Mouse (Mus musculus): ENCODE results near the gene Tmem8. TPM values are rescaled to one million over a fixed set of nuclear protein-coding genes. Genes with fewer than 3 reads are reported as not detected.

Tmem8 gene
- polyA plus RNA-seq (2014; fragmentation: Nextera tagmentation; extraction: Ambion mirVana): 1.2 and 1.3 TPM in 2 replicates

DNA sequence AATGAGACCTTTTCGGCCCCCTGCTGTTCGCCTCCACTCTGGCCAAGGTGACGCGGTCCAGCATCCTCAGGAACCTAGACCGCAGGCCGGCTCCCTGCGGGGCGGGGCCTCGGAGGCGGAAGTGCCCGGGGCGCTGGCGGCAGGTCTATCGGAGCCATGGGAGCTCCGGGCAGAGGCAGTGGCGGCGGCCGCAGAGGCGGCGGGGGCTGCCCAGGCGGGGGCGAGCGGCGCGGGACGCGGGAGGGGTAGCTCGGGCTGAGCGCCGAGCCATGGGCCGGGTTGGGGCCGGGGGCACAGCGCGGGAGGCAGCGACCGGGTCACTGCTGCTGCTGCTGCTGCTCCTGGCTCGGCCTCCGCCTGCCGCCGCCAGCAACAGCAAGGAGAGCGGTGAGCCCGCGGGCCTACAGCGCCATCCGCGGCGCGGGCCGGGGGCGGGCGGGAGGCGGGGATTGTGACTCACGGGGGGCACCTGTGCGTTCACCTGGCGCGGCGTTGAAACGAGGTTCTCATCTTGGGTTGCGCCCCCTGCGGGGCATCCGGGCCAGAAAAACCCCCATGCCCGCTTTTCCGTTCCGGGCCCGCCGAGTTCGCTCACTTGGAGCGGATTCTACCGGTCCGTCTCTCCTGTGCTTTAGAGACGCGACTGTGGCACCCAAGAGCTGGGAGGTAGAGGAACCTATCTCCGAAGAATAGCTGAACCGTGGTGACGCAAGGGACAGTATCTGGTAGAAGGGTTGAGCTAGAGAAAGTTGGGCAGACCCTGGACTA, at the start of gene Tmem8:
TSS of gene Tmem8 (plus strand) at position 119 of the 768 bp plus-strand sequence.
- peak within 1 kb of the TSS; percentile 74 for H3K9ac ChIP-seq (ENCODE audit: low read length)
- H3K27ac ChIP-seq (ENCODE audit: low read depth, low read length): no peak within 1 kb of the TSS
- H3K9me3 ChIP-seq (ENCODE audit: control insufficient read depth, low read length): no peaks in the 10 kb centered on the region
- H3K4me3 ChIP-seq (ENCODE audit: low read depth, low read length): peak within 1 kb of the TSS; percentile 74
- under 1% methylated on average over 71 of the region's 75 CpGs for WGBS
- DNase-seq (ENCODE audit: low spot score) (peak; percentile 86), ATAC-seq (replicated peaks; ENCODE audit: low FRiP score) (peak; percentile 64)
- H3K27me3 ChIP-seq (ENCODE audit: control insufficient read depth, insufficient read depth, low read length): peaks cover 27% of the 10 kb centered on the region
- peak within 1 kb of the TSS; percentile 96 for H3K4me2 ChIP-seq (ENCODE audit: low read depth, low read length, severe bottlenecking)
- H3K36me3 ChIP-seq (ENCODE audit: control insufficient read depth, insufficient read depth, low read length): no peaks in the 10 kb centered on the region
- H3K4me1 ChIP-seq (replicated peaks; ENCODE audit: control insufficient read depth, insufficient read depth, low read length): peaks cover 8% of the 10 kb centered on the region

DNA sequence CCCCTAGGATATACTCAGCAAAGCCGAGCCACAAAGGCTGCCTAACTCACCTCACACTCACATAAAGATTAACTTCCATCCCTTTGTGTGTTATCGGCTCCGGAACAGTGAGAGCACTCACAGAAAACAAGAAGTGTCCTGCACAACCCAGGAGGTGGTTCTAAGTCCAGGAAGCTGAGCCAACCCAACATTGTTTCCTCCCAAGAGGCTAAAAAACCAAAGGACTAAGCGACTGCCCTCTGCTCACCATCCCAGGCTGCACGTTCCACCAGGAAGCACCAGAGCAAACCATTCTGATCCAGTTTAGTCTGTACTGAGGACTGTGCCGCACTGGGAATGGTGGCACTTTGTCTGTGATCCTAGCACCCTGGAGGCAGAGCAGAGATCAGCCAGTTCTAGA, 48.2 kb upstream of the Tmem8 start:
- Histone ChIP-seq H3K4me2 (ENCODE audit: low read depth, low read length, severe bottlenecking) (0 out of 2 replicates have a peak overlapping the region, but pooled peaks have one; percentile 6), H3K9ac (ENCODE audit: low read length) (no peak overlapping the region)

DNA sequence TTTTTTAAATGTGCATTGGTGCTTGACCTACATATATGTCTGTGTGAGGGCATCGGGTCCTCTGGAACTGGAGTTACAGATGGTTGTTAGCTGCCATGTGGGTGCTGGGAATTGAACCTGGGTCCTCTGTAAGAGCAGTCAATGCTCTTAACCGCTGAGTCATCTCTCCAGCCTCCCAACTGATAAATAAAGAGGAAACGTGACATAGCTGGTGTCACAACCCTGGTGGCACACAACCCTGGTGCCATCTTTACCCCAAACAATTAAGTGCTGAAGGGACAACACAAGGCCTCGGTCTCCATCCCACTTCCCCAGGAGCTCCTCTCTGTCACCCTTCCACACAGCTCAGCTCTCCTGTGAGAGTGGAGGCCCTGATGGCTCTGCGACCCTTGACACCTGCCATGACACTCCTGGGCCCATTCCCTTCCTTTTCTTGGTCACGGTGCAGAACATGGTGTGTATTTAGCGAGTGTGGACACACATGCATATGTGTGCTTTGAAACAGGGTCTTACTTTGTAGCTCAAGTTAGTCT, 46.5 kb upstream of the Tmem8 start:
- 0 out of 2 replicates have a peak, but pooled peaks cover 3% of the 10 kb centered on the region for H3K36me3 ChIP-seq (ENCODE audit: control insufficient read depth, insufficient read depth, low read length)
- ATAC-seq (replicated peaks; ENCODE audit: low FRiP score): no peak
- no peak overlapping the region for H3K27ac ChIP-seq (ENCODE audit: low read depth, low read length)
- H3K9ac ChIP-seq (ENCODE audit: low read length): no peak overlapping the region; the same call in 1 of the 2 replicates
- no peak for DNase-seq (ENCODE audit: low spot score)
- WGBS: 92% methylated on average over 7 of the region's 7 CpGs
- peaks cover 13% of the 10 kb centered on the region for H3K4me1 ChIP-seq (replicated peaks; ENCODE audit: control insufficient read depth, insufficient read depth, low read length)
- H3K4me2 ChIP-seq (ENCODE audit: low read depth, low read length, severe bottlenecking): peak overlapping the region; percentile 98
- H3K4me3 ChIP-seq (ENCODE audit: low read depth, low read length): peak overlapping the region; percentile 72
- H3K9me3 ChIP-seq (ENCODE audit: control insufficient read depth, low read length): no peaks in the 10 kb centered on the region
- H3K27me3 ChIP-seq (ENCODE audit: control insufficient read depth, insufficient read depth, low read length): no peaks in the 10 kb centered on the region

More for the DNA sequence above, 48.2 kb upstream of the Tmem8 start:
- H3K4me3 ChIP-seq (ENCODE audit: low read depth, low read length): no peak overlapping the region
- DNase-seq (ENCODE audit: low spot score) (no peak), ATAC-seq (replicated peaks; ENCODE audit: low FRiP score) (no peak)
- peaks cover 13% of the 10 kb centered on the region for H3K4me1 ChIP-seq (replicated peaks; ENCODE audit: control insufficient read depth, insufficient read depth, low read length)
- H3K9me3 ChIP-seq (ENCODE audit: control insufficient read depth, low read length): no peaks in the 10 kb centered on the region
- H3K27me3 ChIP-seq (ENCODE audit: control insufficient read depth, insufficient read depth, low read length): no peaks in the 10 kb centered on the region
- H3K27ac ChIP-seq (ENCODE audit: low read depth, low read length): no peak overlapping the region
- WGBS: 79% methylated on average over 6 of the region's 6 CpGs
- 0 out of 2 replicates have a peak, but pooled peaks cover 3% of the 10 kb centered on the region for H3K36me3 ChIP-seq (ENCODE audit: control insufficient read depth, insufficient read depth, low read length)

DNA sequence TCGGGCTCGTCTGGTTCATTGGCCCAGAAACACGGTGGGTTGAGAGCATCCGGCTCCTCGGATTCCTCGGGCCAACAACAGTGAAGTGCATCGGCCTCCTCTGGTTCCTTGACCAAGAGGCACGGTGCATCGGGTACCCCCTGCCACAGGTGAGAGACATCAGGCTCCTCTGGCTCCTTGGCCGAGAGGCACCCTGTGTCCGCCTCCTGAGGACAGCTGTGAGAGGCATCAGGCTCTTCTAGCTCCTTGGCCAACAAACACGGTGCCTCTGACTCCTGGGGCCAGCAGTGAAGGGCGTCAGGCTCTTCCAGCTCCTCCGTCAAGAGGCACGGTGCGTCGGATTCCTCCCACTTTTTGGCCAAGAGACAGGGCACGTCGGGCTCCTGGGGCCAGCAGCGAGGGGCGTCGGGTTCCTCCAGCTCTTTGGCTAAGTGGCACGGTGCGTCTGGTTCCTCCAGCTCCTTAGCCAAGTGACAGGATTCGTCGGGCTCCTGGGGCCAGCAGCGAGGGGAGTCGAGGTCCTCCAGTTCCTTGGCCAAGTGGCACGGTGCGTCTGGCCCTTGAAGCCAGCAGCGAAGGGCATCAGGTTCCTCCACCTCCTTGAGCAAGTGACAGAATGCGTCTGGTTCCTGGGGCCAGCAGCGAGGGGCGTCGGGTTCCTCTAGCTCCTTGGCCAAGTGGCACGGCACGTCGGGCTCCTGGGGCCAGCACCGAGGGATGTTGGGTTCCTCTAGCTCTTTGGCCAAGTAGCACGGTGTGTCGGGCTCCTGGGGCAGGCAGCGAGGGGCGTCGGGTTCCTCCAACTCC, 44.9 kb upstream of the Tmem8 start:
- Histone ChIP-seq H3K4me3 (ENCODE audit: low read depth, low read length) (peak overlapping the region; percentile 72), H3K36me3 (ENCODE audit: control insufficient read depth, insufficient read depth, low read length) (0 out of 2 replicates have a peak, but pooled peaks cover 3% of the 10 kb centered on the region), H3K27ac (ENCODE audit: low read depth, low read length) (no peak overlapping the region), H3K4me2 (ENCODE audit: low read depth, low read length, severe bottlenecking) (peak overlapping the region; percentile 98), H3K27me3 (ENCODE audit: control insufficient read depth, insufficient read depth, low read length) (no peaks in the 10 kb centered on the region; the same call in 1 of the 2 replicates), H3K4me1 (replicated peaks; ENCODE audit: control insufficient read depth, insufficient read depth, low read length) (peaks cover 13% of the 10 kb centered on the region), H3K9me3 (ENCODE audit: control insufficient read depth, low read length) (no peaks in the 10 kb centered on the region), H3K9ac (ENCODE audit: low read length) (peak overlapping the region; percentile 83)
- 2% methylated on average over 44 of the region's 44 CpGs for WGBS
- DNase-seq (ENCODE audit: low spot score) (peak; percentile 64), ATAC-seq (replicated peaks; ENCODE audit: low FRiP score) (0 out of 2 replicates have a peak, but pooled peaks have one; percentile 7)

- peak; percentile 94 for ATAC-seq (replicated peaks; ENCODE audit: low FRiP score)
- H3K27me3 ChIP-seq (ENCODE audit: control insufficient read depth, insufficient read depth, low read length): no peaks in the 10 kb centered on the region; the same call in 1 of the 2 replicates
- peak; percentile 94 for DNase-seq (ENCODE audit: low spot score)
Observed at GRCm38 (mm10) chr17:26068831-26069739, 44.0 kb upstream of the Tmem8 start, which contains the start of gene Rab11fip3. Gene Rab11fip3 (minus strand): TSS chr17:26069555.

GRCm38 (mm10) chr17:26070136-26070535, 43.0 kb upstream of the Tmem8 start:
- 48% methylated on average over 6 of the region's 6 CpGs for WGBS
- H3K9ac ChIP-seq (ENCODE audit: low read length): no peak overlapping the region
- ATAC-seq (replicated peaks; ENCODE audit: low FRiP score): no peak

More at GRCm38 (mm10) chr17:26068831-26069739, 44.0 kb upstream of the Tmem8 start, which contains the start of gene Rab11fip3:
- Histone ChIP-seq H3K4me2 (ENCODE audit: low read depth, low read length, severe bottlenecking) (peak within 1 kb of the TSS; percentile 98), H3K36me3 (ENCODE audit: control insufficient read depth, insufficient read depth, low read length) (0 out of 2 replicates have a peak, but pooled peaks cover 3% of the 10 kb centered on the region), H3K27ac (ENCODE audit: low read depth, low read length) (peak within 1 kb of the TSS; percentile 48; the same call in 1 of the 2 replicates), H3K4me3 (ENCODE audit: low read depth, low read length) (peak within 1 kb of the TSS; percentile 72), H3K4me1 (replicated peaks; ENCODE audit: control insufficient read depth, insufficient read depth, low read length) (peaks cover 13% of the 10 kb centered on the region), H3K9ac (ENCODE audit: low read length) (peak within 1 kb of the TSS; percentile 83), H3K9me3 (ENCODE audit: control insufficient read depth, low read length) (no peaks in the 10 kb centered on the region)
- WGBS: under 1% methylated on average over 94 of the region's 94 CpGs

DNA sequence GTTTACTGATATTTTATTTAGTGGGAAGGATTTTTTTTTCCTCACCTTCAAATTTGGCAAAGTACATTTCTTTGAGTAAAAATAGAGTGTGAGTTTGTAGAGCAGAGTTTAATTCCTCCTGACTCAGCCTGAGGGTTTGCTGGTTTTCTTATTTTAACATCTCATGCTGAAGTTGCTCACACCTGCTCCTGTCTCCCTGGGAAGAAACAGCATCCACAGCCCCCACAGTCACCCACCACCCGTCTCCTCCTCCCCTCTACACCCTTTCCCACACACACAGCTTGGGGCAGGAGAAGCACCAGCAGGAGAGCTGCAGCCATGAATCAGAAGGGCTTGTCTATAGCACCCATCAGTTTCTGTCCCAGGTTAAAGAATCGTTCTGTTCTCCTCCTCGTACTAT, 37.9 kb upstream of the Tmem8 start:
- 79% methylated on average over 3 of the region's 3 CpGs for WGBS
- ATAC-seq (replicated peaks; ENCODE audit: low FRiP score) (no peak), DNase-seq (ENCODE audit: low spot score) (no peak)
- Histone ChIP-seq H3K9ac (ENCODE audit: low read length) (no peak overlapping the region), H3K9me3 (ENCODE audit: control insufficient read depth, low read length) (no peaks in the 10 kb centered on the region), H3K4me1 (replicated peaks; ENCODE audit: control insufficient read depth, insufficient read depth, low read length) (no peaks in the 10 kb centered on the region), H3K4me2 (ENCODE audit: low read depth, low read length, severe bottlenecking) (no peak overlapping the region), H3K27ac (ENCODE audit: low read depth, low read length) (no peak overlapping the region), H3K27me3 (ENCODE audit: control insufficient read depth, insufficient read depth, low read length) (no peaks in the 10 kb centered on the region; the same call in 1 of the 2 replicates), H3K36me3 (ENCODE audit: control insufficient read depth, insufficient read depth, low read length) (no peaks in the 10 kb centered on the region), H3K4me3 (ENCODE audit: low read depth, low read length) (no peak overlapping the region)

More at GRCm38 (mm10) chr17:26070136-26070535, 43.0 kb upstream of the Tmem8 start:
- DNase-seq (ENCODE audit: low spot score): no peak
- Histone ChIP-seq H3K36me3 (ENCODE audit: control insufficient read depth, insufficient read depth, low read length) (0 out of 2 replicates have a peak, but pooled peaks cover under 1% of the 10 kb centered on the region), H3K27me3 (ENCODE audit: control insufficient read depth, insufficient read depth, low read length) (no peaks in the 10 kb centered on the region; the same call in 1 of the 2 replicates), H3K4me3 (ENCODE audit: low read depth, low read length) (peak overlapping the region; percentile 72; the same call in 1 of the 2 replicates), H3K27ac (ENCODE audit: low read depth, low read length) (no peak overlapping the region), H3K4me1 (replicated peaks; ENCODE audit: control insufficient read depth, insufficient read depth, low read length) (peaks cover 13% of the 10 kb centered on the region), H3K4me2 (ENCODE audit: low read depth, low read length, severe bottlenecking) (peak overlapping the region; percentile 98), H3K9me3 (ENCODE audit: control insufficient read depth, low read length) (no peaks in the 10 kb centered on the region)

Measured in forebrain, embryonic 11.5 days (tissue).